Mouse (Mus musculus) small intestine, adult 2 months (tissue): Measurements from ENCODE around the gene Nudt21.

Experiments used
- CTCF ChIP-seq: fragments of 200-500 bp; IDR thresholded peaks from 2 replicates; pipeline ENCODE4 v1.5.1; 2012; ENCODE audit warnings: low read depth, mild to moderate bottlenecking, control low read depth, inconsistent platforms, low read length, moderate library complexity, mixed read lengths; ENCODE audit not compliant: insufficient replicate concordance, insufficient read length; ENCODE audit errors: extremely low read depth
- POLR2A ChIP-seq: fragments of 200-500 bp; IDR thresholded peaks from 2 replicates; pipeline ENCODE4 v1.6.1; 2012; ENCODE audit warnings: low read depth, mild to moderate bottlenecking, control low read depth, inconsistent platforms, low read length, moderate library complexity

- TF ChIP-seq CTCF = no peak
- TF ChIP-seq POLR2A = no peak
Observed at GRCm38 (mm10) chr8:94010101-94010705, 26.6 kb downstream of the Nudt21 start.
